Mouse (Mus musculus): ENCODE results near the gene Bahcc1. TPM values are rescaled to one million over a fixed set of nuclear protein-coding genes. Genes with fewer than 3 reads are reported as not detected.

Bahcc1 gene
- total RNA-seq, 4 experiments from 2014 or later = 3.6 to 5.8 (median 4.7) TPM

DNA sequence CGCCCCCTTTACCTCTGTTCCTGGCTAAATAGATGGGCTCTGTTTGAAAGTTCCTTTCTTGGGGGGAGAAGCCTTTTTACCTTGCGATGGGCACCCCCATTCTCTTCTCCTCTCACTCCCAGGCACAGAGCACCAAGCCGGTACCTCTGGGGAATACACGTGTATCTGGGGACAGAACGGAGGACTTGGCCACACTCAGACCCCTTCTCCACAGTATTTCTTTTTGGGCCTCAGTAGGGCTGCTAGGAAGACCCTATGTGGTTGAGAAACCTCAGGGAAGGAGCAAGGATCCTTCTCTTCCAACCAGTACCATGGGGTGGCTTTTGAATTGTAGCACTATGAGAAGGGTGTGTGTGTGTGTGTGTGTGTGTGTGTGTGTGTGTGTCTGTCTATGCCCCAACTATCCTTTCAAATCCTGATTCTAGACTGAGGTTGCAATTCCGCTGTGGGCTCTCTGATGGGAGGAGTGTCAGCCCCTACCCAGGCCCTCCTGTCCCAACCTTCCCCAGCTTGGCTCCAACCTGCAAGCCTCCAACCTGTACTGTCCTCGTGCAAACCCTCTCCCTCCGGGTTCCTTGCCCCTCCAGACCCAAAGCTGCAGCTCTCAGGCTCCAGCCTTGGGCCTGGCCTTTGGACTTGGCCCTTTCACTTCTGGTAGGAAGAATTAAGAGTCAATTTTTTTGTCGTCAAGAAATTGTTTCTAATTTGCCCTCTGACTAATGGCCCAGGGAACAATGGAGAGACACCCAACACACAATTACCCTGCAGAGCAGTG lies 4.4 kb upstream of the Bahcc1 start:
- DNase-seq (ENCODE audit: low spot score in 2 of 2) = no peak

DNA sequence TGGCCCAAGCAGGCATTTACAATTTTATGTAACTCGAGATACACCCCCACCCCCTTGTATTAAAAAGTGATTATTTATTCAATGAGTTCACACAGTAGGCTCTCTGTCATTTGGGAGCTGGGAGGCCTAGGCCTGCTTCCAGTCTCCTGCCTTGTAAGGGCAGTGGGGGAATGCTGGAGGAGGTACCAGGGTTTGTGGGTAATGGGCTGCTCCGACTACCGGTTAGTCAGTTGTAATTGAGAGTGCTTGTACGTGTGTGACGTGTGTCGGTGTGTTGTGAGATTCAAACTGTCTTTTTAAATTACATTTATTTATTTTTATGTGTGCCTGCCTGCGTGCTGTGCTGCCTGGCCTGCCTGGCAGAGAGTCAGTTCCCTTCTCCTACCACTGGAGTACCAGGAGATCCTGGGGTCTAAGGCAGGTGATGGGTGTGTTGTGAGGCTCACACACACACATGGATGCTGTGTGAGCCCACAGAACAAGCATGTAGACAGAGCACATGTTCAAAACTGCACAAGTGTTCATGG lies 3.8 kb upstream of the Bahcc1 start:
- DNase-seq (ENCODE audit: low spot score in 2 of 2) = no peak

DNA sequence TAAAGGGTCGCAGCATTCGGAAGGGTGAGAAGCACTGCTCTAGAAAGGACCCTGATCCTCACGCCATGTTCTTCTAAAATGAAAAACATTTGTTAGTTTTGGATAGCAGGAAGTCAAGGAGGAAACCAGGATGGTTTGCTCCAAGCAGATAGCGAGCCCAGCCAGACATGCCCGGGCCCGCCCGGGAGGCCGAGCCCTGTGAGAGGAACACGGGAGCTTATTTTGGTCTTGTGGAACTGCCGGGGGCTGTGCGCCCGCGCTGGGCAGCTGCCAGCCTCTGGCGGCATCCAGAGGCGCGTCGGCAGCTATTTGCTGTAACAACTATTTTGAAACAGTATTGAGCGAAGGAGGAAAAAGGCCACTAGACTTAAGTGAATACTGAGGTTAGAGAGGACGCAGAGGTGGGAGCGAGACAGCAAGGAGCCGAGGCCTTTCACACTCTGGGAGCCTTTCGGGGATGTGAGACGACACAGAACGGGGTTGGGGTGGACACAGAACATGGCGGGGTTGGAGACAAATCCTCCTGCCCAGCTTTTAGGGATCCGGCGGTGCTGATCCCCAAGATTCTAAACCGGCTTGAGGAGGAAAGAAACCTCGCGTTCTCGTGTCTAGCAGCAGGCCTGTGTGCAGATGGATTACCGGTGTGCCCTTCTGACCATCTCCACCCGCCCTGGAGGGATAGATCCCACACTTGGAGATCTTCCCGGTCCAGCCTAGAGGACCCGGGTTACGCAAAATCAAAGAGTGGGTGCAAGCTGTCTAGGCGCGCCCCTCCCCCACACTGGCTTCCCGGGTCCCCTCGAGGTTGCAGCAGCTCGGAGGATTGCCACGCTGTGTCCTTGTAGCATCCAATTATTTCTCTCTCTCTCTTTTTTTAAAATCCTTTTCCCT lies 2.6 kb upstream of the Bahcc1 start:
- DNase-seq (ENCODE audit: low spot score in 2 of 2) = peak; percentile 76 to 88

DNA sequence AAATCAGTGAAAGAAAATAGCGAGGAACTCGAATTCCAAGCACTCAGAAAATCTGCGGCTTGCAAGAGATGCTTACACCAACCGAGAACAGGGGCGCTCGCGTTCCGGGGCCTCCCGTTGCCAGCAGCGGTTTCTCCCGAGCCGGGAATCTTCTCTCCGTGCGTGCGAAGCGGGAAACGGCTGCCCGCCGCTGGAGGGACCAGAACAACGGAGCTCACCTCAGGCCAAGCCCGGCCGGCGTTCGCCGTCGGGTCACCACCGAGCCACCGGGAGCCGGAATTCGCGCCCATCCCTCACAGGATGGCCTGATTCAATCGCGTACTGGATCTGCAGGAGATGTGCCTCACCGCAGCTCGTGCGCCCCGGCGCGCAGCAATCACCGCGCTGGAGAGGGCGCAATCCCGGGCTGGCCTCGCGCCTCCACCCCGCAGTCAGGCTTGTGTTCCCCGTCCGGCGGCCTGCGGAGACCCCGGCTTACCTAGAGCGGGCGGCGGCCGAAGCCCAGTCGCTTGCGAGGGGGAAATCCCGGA lies 1.8 kb upstream of the Bahcc1 start:
- DNase-seq (ENCODE audit: low spot score in 2 of 2) = no peak

DNA sequence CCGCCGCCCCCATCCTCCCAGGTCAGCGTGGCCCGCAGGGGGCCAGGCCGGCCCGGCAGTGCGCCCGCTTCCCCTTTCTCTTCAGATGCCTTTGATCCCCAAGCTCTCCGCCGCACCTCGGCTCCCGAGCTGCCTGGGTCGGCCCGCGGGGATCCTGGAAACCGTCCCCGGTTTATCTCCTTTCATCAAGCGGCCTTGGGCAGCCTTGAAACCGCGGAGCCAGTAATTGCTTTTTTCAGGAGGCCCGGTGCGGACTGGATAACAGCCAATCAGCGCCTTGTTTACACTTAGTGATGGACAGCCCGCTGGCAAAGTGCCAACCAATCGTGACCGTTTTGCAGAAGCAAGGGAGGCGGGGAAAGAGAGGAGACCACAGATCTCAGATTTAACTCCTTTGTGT lies 1.4 kb upstream of the Bahcc1 start:
- DNase-seq (ENCODE audit: low spot score in 2 of 2) = peak; percentile 99

DNA sequence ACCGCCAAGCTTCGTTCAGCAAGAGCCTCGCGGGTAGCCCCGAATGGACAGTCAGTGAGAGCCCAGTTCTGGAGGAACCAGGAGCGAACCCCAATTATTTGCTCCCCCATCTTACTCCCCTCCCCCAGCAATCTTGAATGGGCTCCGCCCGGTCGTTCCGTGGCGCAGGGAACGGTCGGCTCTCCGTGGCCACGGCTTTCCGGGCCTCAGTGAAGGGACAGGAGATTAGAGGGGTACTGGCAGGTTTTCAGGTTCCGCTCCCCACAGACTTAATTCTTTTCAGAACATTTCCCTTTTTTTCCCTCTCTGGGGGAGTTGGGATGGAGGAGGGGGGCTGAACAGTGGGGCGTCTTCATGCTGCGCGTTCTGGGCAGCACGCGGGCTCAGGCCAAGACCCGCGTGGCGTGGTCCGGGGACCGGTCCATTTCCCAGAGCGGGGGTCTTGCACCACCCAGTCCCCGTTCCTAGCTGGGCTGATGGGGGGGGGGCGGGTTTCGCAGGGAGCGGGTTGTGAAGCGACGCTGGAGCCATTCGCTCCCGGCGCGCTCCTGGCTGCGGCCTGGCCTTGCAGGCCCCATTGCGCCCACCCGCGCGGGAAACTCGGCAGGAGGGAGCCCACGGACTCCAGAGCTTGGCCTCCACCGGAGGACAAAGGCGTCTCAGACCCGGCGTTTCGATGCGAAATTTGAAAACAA lies 841 bp downstream of the Bahcc1 start:
- no peak for DNase-seq (ENCODE audit: low spot score in 2 of 2)

DNA sequence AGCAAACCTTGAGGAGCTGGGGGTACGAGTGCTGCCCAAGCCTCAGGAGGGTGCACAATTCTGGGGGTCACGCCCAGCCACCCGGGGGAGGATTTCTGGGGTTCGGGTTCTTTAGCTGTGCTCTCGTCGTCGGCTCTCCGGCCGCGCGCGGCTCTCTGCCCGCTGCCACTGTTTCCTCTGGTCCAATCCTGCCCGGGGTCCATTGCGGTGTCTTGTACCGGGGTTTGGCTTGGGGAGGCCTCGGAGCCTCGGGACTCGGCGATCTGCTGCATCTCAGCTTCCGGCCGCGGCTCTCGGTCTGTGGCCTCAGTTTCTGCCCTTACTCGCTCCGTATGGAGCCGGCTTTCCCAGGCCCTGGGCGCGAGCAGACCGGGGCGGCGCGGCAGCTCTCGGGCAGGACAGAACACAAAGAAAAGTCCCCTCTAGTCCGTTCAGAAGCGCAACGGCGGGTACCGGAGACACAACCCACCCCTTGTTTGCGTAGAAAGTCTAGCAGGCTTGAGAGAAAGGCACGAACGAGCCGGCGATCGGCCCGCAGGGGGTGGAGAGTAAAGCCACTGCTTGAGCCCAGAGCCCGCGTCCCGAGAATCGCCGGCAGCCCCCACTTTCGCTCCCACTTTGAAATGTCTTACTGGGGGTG lies 1.5 kb downstream of the Bahcc1 start:
- no peak for DNase-seq (ENCODE audit: low spot score in 2 of 2)

DNA sequence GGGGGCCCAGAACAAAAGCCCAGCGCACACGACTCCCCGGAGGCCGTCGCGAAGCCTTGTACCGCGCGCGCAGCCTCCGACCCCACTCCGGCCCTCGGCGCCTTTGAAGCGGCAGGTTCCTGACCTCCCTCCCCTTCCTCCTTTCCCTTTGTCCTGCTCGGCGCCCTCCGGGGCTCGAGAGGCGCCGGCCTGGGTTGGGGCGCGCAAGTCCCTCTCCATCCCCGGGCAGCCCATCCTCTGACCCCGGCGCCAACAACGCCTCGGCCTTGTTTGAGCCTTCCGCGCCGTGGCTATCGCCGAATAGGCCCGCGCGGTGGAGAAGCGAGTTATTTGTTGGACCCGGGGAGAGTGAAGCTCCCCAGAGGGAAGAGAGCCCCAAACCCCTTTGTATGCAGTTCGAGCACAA lies 2.0 kb downstream of the Bahcc1 start:
- DNase-seq (ENCODE audit: low spot score in 2 of 2) = no peak

DNA sequence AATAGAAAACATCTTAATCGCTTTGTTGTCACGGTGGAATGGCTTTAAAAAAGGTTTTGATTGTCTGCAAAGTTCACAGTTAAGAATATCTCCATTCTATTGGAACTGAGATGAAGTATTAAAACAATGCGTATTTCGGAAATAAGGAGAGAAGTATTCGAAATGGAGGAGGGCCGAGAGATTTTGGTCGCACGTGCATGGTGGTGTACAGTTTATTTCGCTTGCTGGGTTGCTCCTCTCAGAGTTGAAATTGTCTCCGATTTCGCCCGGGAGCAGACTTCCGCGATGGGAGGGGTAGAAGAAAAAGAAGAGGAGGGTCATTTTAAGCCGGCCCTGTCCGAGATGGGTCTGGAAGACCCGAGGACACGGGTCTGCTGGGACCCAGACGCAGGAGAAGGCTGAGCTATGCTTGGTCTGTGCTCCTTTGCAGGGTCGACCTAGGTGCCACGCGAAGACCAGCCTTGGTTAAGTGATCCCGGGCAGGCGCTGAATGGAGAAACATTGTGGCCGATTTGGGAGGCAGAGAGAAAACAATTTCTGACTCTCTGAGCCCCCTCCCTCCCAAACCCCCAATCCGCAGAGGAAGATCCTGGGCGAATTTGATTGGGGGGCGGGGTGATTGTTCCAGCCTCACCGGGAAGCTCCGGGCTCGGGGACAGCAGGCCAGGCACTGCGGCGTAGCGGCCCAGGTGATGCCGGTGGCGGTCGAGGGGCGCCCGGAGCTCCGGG lies 2.8 kb downstream of the Bahcc1 start:
- DNase-seq (ENCODE audit: low spot score in 2 of 2) = no peak

DNA sequence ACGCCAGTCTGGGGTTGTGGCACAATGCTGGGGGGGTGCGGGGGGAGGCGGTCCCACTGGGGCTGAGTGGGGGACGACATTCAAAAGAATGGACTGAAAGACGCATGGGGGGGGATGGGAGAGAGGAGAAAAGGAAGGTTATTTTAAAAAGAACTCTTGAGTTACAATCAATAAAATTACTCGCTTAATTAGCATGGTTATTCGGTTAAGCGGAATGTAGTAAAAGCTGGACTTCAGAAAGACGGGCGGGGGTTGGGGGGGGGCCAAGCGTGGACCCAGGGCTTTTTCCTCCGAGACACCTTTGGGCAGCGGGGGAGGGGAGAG lies 3.3 kb downstream of the Bahcc1 start:
- no peak for DNase-seq (ENCODE audit: low spot score in 2 of 2)

DNA sequence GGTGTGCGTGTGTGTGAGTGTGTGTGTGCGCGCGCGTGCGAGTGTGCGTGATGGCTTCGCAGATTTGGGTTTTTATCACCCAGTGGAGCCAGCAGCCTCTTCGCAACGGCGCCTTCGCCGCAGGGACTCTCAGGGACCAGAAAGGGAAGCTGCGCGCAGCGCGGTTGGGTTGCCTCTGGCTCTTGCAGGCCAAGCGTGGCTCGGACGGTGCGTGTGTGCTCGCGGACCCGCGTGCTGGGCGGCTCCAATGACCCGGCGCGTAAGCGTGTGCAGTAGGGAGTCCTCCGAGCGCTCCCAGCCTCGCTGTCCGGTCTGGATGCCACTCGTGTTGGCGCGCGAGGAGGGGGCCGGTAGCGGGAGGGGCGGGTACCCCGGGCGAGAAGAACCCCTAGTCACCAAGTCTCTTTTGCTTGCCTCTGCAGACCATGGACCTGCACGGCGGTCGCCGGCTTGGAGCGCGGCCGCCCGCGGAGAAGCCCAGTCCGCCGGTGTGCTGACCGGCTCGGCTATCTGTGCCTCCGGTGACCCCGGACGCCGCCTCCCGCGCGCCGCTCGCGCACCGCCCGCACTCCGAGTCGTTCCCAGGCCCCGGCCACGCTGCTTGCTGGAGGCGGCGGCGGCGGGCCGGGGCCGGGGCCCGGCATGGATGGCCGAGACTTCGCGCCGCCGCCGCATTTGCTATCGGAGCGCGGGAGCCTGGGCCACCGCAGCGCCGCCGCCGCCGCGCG lies 3.9 kb downstream of the Bahcc1 start:
- DNase-seq (ENCODE audit: low spot score in 2 of 2) = peak in 1 of 2 experiments; percentile 48

DNA sequence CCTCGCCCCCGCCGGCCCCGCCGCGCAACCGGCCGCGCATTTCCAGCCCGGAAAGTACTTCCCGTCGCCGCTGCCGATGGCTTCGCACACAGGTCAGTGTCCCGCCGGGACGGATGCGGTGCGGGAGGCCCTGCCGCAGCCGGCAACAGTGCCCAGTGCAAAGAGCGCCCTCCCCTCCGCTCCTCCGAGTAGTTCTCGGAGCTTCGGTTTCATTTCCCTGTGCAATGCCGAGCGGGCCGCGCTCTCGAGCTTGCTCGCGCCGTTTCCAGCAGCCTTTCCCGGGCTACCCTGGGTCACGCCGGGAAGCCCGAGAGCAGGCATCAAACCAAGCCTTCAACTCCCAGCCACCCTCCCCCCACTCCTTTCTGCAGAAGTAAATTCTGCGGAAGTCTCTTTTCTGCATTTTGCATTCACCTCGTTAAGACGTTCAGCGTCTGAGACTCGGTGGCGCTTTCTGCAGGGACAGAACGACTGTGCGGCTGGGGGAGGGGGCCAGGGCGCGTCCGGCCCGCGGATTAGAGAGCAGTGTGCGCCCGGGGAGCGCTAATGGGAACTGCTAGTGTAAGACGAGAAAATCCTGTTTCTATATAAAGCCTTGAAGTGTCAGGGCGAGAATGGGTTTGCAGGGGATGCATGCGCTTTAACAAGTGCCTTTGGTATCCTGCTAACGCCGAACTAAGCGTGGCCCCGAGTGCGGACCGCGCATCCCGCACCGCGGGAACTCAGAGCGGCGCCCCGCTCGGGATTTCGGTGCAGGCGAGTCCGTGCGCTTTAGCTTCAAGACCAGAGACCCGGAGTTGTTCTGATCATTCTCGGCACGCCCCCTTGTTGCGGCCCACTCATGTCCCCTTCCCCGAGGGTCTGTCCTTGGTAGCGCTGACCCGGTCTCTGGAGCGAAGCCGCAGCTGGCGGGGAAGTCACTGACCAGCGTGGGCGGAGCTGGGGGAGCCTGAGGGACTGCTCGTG lies 4.7 kb downstream of the Bahcc1 start:
- DNase-seq (ENCODE audit: low spot score in 2 of 2) = peak in 1 of 2 experiments; percentile 49

DNA sequence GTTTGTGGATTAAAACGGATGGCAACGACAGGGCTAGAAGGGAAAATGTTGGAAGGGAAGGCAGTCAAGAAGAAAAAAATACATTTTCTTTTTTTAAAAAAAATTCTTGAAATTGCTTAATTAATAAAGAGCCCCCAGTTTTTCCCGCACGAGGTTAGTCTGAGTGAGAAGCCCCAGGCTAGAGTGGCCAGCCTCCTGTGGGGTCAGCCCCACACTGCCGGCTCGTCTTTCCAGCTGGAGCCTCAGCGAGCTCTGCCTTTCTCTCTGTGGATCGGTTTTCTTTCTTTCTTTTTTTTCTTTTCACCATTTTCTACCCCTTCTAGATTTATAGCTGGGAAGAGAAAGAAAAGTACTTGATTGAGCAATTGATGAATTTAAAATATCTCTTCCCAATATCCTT lies 5.6 kb downstream of the Bahcc1 start:
- no peak for DNase-seq (ENCODE audit: low spot score in 2 of 2)

DNA sequence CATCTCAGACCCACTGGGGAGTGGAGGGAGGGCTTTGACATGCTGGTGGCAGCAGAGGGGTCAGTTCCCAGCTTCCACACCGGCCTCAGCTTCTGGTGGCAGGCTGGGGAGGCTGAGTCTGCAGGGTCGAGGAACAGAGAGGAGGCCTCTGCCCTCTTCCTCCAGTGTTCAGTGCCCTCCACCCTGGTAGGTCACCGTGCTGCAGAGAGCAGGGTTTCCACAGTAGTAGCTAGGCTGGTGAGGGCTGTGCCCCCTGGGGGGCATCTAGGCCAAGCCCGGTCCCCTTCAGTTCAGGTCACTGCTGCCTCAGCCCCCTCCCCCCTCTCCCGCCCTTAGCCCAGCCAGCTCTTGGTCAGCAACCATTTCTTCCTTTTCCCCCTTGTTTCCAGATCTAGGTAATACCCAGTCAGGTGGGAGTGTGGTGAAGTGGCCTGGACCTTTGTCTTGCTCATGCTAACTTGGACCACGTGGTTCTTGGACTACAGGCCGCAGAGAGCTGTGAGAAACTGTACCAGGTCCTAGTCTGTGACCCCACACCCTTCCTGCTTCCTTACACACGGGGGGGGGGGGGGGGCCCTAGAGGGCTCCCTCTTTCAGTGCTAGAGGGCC lies 6.1 kb downstream of the Bahcc1 start:
- DNase-seq (ENCODE audit: low spot score in 2 of 2) = no peak

DNA sequence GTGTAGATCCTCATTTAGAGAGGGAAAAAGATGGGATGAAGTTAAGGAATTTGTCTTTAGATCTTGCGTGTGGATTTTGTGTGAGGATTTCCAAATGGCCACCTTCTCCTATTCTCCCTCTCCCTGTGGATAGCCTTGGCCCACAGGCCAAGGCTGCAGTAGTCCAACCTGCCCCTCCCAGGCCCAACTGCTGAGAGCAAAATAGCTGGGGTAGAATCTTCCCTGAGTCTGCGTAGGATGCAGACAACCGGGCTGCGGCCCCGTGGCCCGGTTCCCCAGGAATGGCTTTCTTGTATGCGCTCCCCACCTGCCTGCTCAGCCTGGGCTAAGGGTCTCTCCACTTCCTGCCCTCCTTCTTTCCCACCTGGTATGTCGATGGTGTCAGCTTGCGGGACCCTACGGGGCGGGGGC lies 6.8 kb downstream of the Bahcc1 start:
- no peak for DNase-seq (ENCODE audit: low spot score in 2 of 2)

DNA sequence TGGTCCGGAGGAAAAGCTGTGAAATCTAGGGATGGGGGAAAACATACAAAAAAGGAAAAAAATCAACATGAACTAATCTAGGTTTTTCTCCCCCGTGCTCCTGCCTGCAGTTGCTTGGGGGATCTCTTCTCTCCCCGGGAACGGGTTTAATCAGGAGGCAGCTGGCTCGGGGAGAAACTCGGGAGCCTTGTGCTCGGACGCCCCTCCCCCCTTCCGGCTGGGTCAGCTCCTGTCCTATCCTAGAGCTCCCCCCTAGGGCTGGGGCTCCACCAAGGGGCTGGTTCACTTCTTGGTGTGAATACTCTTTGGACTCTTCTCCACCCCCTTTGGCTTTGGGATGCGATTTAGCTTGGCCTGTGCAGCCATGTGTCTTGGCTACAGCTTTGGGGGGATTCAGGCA lies 7.5 kb downstream of the Bahcc1 start:
- peak in 1 of 2 experiments; percentile 85 for DNase-seq (ENCODE audit: low spot score in 2 of 2)

DNA sequence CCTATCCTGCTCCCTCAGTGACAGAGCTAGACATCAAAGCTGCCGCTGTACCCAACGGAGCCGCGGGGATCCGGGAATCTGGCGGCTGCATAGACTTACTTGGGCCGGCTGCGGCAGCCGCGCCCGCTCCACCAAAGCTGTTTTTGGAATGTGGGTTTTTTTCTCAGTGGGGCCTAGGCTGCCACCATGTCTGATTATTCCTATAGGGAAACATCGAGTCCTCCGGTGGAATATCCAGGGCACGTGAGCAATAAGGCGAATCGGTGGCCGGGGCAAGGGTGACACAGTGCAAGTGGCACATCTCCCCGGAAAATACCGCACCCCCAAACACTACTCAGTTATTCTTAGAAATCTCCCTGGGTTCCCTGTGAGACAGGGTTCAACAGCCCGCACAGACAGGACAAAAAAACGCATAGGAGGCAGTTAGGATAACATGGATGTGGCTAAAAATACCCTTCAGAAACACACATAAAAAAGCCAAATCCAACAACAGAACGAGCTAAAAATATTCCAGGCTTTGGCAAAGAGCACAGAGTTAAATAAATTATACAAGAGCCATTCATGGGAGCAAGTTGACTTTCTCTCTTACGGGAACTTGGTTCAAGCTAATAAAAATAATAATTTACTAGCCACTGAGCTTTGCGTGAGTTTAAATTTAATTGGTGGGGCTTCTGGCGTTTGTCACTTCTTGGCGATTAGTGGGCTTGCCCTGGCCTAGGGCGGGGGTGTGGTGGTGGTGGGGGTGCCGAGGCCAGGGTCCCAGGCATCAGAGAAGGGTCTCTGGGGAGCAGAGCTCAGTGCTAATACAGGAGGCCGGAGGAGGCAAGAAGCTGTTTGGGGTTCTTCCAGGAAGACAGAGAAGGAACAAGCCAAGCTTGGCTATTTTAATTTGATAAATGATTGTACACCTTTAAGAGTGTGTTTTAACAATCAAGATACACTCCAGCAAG lies 8.5 kb downstream of the Bahcc1 start:
- DNase-seq (ENCODE audit: low spot score in 2 of 2) = no peak
